Mouse (Mus musculus) forebrain, embryonic 14.5 days (tissue): ENCODE data around the gene Il13ra1. TPM values are rescaled to one million over a fixed set of nuclear protein-coding genes. Genes with fewer than 3 reads are reported as not detected.

ENCODE experiments used
- ATAC-seq: fragments of 200-750 bp; cut with Nextera tagmentation; 2 replicates; pipeline ENCODE4 v1.8.0; 2017; ENCODE audit warnings: mild to moderate bottlenecking, moderate library complexity
- DNase-seq: peaks from one replicate; pipeline ENCODE4 v3.0.0-alpha.2; 2015; ENCODE audit warnings: low spot score
- H3K27ac ChIP-seq: fragments of 300-500 bp; sonication (generic); 2 replicates; pipeline ENCODE4 v1.5.1; 2014; ENCODE audit warnings: low read depth, mild to moderate bottlenecking, control low read depth, low read length, moderate library complexity
- H3K27me3 ChIP-seq: fragments of 300-500 bp; sonication (generic); replicated peaks from 2 replicates; pipeline ENCODE4 v1.6.1; 2014; ENCODE audit warnings: low read length, control low read depth, mixed read lengths; ENCODE audit not compliant: control insufficient read depth, insufficient read depth
- H3K36me3 ChIP-seq: fragments of 300-500 bp; sonication (generic); 2 replicates; pipeline ENCODE4 v1.6.1; 2014; ENCODE audit warnings: low read length, control low read depth; ENCODE audit not compliant: control insufficient read depth, insufficient read depth
- H3K4me1 ChIP-seq: fragments of 300-500 bp; sonication (generic); 2 replicates; pipeline ENCODE4 v1.6.1; 2014; ENCODE audit warnings: antibody characterized with exemption, low read length, control low read depth; ENCODE audit not compliant: control insufficient read depth, insufficient read depth
- H3K4me2 ChIP-seq: fragments of 300-500 bp; sonication (generic); 2 replicates; pipeline ENCODE4 v1.6.1; 2014; ENCODE audit warnings: mild to moderate bottlenecking, control low read depth, low read length
- H3K4me3 ChIP-seq: fragments of 300-500 bp; sonication (generic); 2 replicates; pipeline ENCODE4 v1.5.1; 2014; ENCODE audit warnings: low read depth, low read length, control low read depth
- H3K9ac ChIP-seq: fragments of 300-500 bp; sonication (generic); 2 replicates; pipeline ENCODE4 v1.6.1; 2014; ENCODE audit warnings: mild to moderate bottlenecking, low read length, control low read depth, moderate library complexity
- H3K9me3 ChIP-seq: fragments of 300-500 bp; sonication (generic); replicated peaks from 2 replicates; pipeline ENCODE4 v1.6.1; 2016; ENCODE audit warnings: low read length, control low read depth, mixed read lengths; ENCODE audit not compliant: control insufficient read depth
- WGBS: fragments of 180-500 bp; shearing (Covaris S2); extraction: QIAGEN DNeasy Blood & Tissue Kit; methylation state at CpG from one replicate; pipeline ENCODE4 v1.1.7; 2014; 5-methylcytosine and 5-hydroxymethylcytosine counted together
- polyA plus RNA-seq: library from polyadenylated mRNA; unstranded; fragments of >200 nt; fragmentation: Nextera tagmentation; extraction: Ambion mirVana; gene quantifications from 2 replicates; pipeline ENCODE4 v1.2.1, GENCODE M21; 2014

Il13ra1 gene
- polyA plus RNA-seq: 5.2 and 7.7 TPM in 2 replicates

GRCm38 (mm10) chrX:36111622-36112421, at the start of gene Il13ra1:
Gene Il13ra1 (plus strand): TSS chrX:36112110.
- Histone ChIP-seq H3K4me2 (peak within 1 kb of the TSS; percentile 67), H3K9me3 (no peaks in the 10 kb centered on the region), H3K9ac (peak within 1 kb of the TSS; percentile 46), H3K4me3 (peak within 1 kb of the TSS; percentile 39), H3K27ac (no peak within 1 kb of the TSS), H3K4me1 (no peaks in the 10 kb centered on the region), H3K36me3 (no peaks in the 10 kb centered on the region), H3K27me3 (no peaks in the 10 kb centered on the region)
- peak; percentile 11 for DNase-seq
- peak; percentile 69 for ATAC-seq
- 23% methylated on average over 47 of the region's 51 CpGs for WGBS

- Histone ChIP-seq H3K4me1 (no peaks in the 10 kb centered on the region), H3K36me3 (no peaks in the 10 kb centered on the region), H3K4me2 (no peak overlapping the region), H3K9ac (no peak overlapping the region), H3K9me3 (no peaks in the 10 kb centered on the region), H3K27ac (no peak overlapping the region), H3K4me3 (no peak overlapping the region), H3K27me3 (no peaks in the 10 kb centered on the region)
- ATAC-seq (no peak), DNase-seq (no peak)
- WGBS: 53% methylated on average over 2 of the region's 2 CpGs
Observed at GRCm38 (mm10) chrX:36073997-36074396, 37.9 kb upstream of the Il13ra1 start.

- H3K9ac ChIP-seq: no peak overlapping the region
- no peaks in the 10 kb centered on the region for H3K27me3 ChIP-seq
- DNase-seq (no peak), ATAC-seq (no peak)
- 81% methylated on average over 4 of the region's 4 CpGs for WGBS
- no peaks in the 10 kb centered on the region for H3K9me3 ChIP-seq
- H3K27ac ChIP-seq: no peak overlapping the region
- no peaks in the 10 kb centered on the region for H3K36me3 ChIP-seq
- no peaks in the 10 kb centered on the region for H3K4me1 ChIP-seq
- H3K4me3 ChIP-seq: no peak overlapping the region
- H3K4me2 ChIP-seq: no peak overlapping the region
Observed at GRCm38 (mm10) chrX:36077164-36077563, 34.7 kb upstream of the Il13ra1 start.

GRCm38 (mm10) chrX:36082917-36083316, 29.0 kb upstream of the Il13ra1 start:
- Histone ChIP-seq H3K4me1 (no peaks in the 10 kb centered on the region), H3K9ac (no peak overlapping the region), H3K4me2 (no peak overlapping the region), H3K4me3 (no peak overlapping the region), H3K9me3 (no peaks in the 10 kb centered on the region), H3K36me3 (no peaks in the 10 kb centered on the region), H3K27ac (no peak overlapping the region), H3K27me3 (no peaks in the 10 kb centered on the region)
- 82% methylated on average over 1 of the region's 1 CpGs for WGBS
- DNase-seq (no peak), ATAC-seq (no peak)

- DNase-seq (no peak), ATAC-seq (no peak)
- Histone ChIP-seq H3K36me3 (no peaks in the 10 kb centered on the region), H3K4me3 (no peak overlapping the region), H3K4me2 (no peak overlapping the region), H3K4me1 (no peaks in the 10 kb centered on the region), H3K9ac (no peak overlapping the region), H3K27me3 (no peaks in the 10 kb centered on the region), H3K9me3 (no peaks in the 10 kb centered on the region), H3K27ac (no peak overlapping the region)
- WGBS: 87% methylated on average over 6 of the region's 6 CpGs
Observed at GRCm38 (mm10) chrX:36088464-36089256, 23.2 kb upstream of the Il13ra1 start.

GRCm38 (mm10) chrX:36100883-36101282, 11.0 kb upstream of the Il13ra1 start:
- no peaks in the 10 kb centered on the region for H3K36me3 ChIP-seq
- 93% methylated on average over 1 of the region's 1 CpGs for WGBS
- ATAC-seq: no peak
- H3K9ac ChIP-seq: no peak overlapping the region
- no peaks in the 10 kb centered on the region for H3K27me3 ChIP-seq
- H3K4me3 ChIP-seq: no peak overlapping the region
- no peaks in the 10 kb centered on the region for H3K9me3 ChIP-seq
- no peak for DNase-seq
- no peaks in the 10 kb centered on the region for H3K4me1 ChIP-seq
- H3K27ac ChIP-seq: no peak overlapping the region
- H3K4me2 ChIP-seq: no peak overlapping the region

GRCm38 (mm10) chrX:36101318-36101717, 10.6 kb upstream of the Il13ra1 start:
- H3K27ac ChIP-seq: no peak overlapping the region
- H3K9me3 ChIP-seq: no peaks in the 10 kb centered on the region
- H3K4me1 ChIP-seq: no peaks in the 10 kb centered on the region
- 81% methylated on average over 3 of the region's 3 CpGs for WGBS
- no peaks in the 10 kb centered on the region for H3K36me3 ChIP-seq
- H3K27me3 ChIP-seq: no peaks in the 10 kb centered on the region
- no peak overlapping the region for H3K9ac ChIP-seq
- no peak for DNase-seq
- H3K4me3 ChIP-seq: no peak overlapping the region
- no peak overlapping the region for H3K4me2 ChIP-seq
- ATAC-seq: no peak

- Histone ChIP-seq H3K9me3 (no peaks in the 10 kb centered on the region), H3K4me1 (no peaks in the 10 kb centered on the region), H3K9ac (no peak overlapping the region), H3K27me3 (no peaks in the 10 kb centered on the region), H3K4me2 (no peak overlapping the region), H3K36me3 (no peaks in the 10 kb centered on the region), H3K27ac (no peak overlapping the region), H3K4me3 (no peak overlapping the region)
- DNase-seq: no peak
- WGBS: 35% methylated on average over 3 of the region's 3 CpGs
- ATAC-seq: no peak
Observed at GRCm38 (mm10) chrX:36108601-36109000, 3.3 kb upstream of the Il13ra1 start.

GRCm38 (mm10) chrX:36112422-36112750, 476 bp downstream of the Il13ra1 start:
- Histone ChIP-seq H3K9me3 (no peaks in the 10 kb centered on the region), H3K9ac (peak overlapping the region; percentile 46), H3K4me2 (peak overlapping the region; percentile 67), H3K27ac (no peak overlapping the region), H3K27me3 (no peaks in the 10 kb centered on the region), H3K36me3 (no peaks in the 10 kb centered on the region), H3K4me3 (peak overlapping the region; percentile 39), H3K4me1 (no peaks in the 10 kb centered on the region)
- ATAC-seq (no peak; the same call in 1 of the 2 replicates), DNase-seq (no peak)
- WGBS: 43% methylated on average over 9 of the region's 9 CpGs
